Mouse (Mus musculus) Muller cell, postnatal 12 days (primary cell): ENCODE results near the gene Gm16181.
A peak's percentile ranks its signal among the peaks of the same experiment; 100 is the strongest.

ENCODE experiments used
- DNase-seq: peaks from one replicate; pipeline ENCODE4 v3.0.0-alpha.2; 2015; ENCODE audit errors: inconsistent ontology term

Gene Gm16181

GRCm38 (mm10) chr17:35195631-35196320, 24.9 kb upstream of the Gm16181 start:
- DNase-seq = peak; percentile 82

GRCm38 (mm10) chr17:35196321-35196641, 24.4 kb upstream of the Gm16181 start:
- DNase-seq = no peak

GRCm38 (mm10) chr17:35197126-35197525, 23.5 kb upstream of the Gm16181 start:
- DNase-seq = no peak

GRCm38 (mm10) chr17:35198029-35198428, 22.6 kb upstream of the Gm16181 start:
- DNase-seq = no peak

- DNase-seq = no peak
Observed at GRCm38 (mm10) chr17:35198946-35199345, 21.7 kb upstream of the Gm16181 start.

GRCm38 (mm10) chr17:35200398-35200797, 20.2 kb upstream of the Gm16181 start:
- DNase-seq = no peak

- DNase-seq = no peak
Observed at GRCm38 (mm10) chr17:35201128-35201527, 19.5 kb upstream of the Gm16181 start.

- DNase-seq = no peak
Observed at GRCm38 (mm10) chr17:35201787-35202186, 18.8 kb upstream of the Gm16181 start, which contains the start of gene Tnf. Gene Tnf, minus strand, starts transcription at chr17:35202007.

GRCm38 (mm10) chr17:35202442-35202841, 18.2 kb upstream of the Gm16181 start:
- DNase-seq = no peak

GRCm38 (mm10) chr17:35204494-35205379, 15.9 kb upstream of the Gm16181 start, which contains the start of gene Lta:
Gene Lta, minus strand, starts transcription at chr17:35205351.
- DNase-seq = no peak

GRCm38 (mm10) chr17:35205380-35205769, 15.3 kb upstream of the Gm16181 start:
- no peak for DNase-seq

GRCm38 (mm10) chr17:35209785-35210535, 10.7 kb upstream of the Gm16181 start:
- no peak for DNase-seq

- no peak for DNase-seq
Observed at GRCm38 (mm10) chr17:35210593-35210992, 10.0 kb upstream of the Gm16181 start.

GRCm38 (mm10) chr17:35213071-35213470, 7.6 kb upstream of the Gm16181 start:
- no peak for DNase-seq

- no peak for DNase-seq
Observed at GRCm38 (mm10) chr17:35218516-35219193, 2.0 kb upstream of the Gm16181 start.

- no peak for DNase-seq
Observed at GRCm38 (mm10) chr17:35219601-35220041, 1.0 kb upstream of the Gm16181 start.

GRCm38 (mm10) chr17:35222299-35222698, 1.7 kb downstream of the Gm16181 start:
- DNase-seq = no peak

GRCm38 (mm10) chr17:35224641-35225040, 4.0 kb downstream of the Gm16181 start:
- no peak for DNase-seq

GRCm38 (mm10) chr17:35225456-35225855, 4.8 kb downstream of the Gm16181 start:
- DNase-seq = peak; percentile 65

- no peak for DNase-seq
Observed at GRCm38 (mm10) chr17:35226561-35227046, 6.0 kb downstream of the Gm16181 start.

GRCm38 (mm10) chr17:35231022-35231421, 10.4 kb downstream of the Gm16181 start:
- DNase-seq = no peak
